Mouse (Mus musculus) ES-Bruce4 (cell line): ENCODE measurements around the gene Cdc42ep1. TPM values are rescaled to one million over a fixed set of nuclear protein-coding genes. Genes with fewer than 3 reads are reported as not detected.
A peak's percentile ranks its signal among the peaks of the same experiment; 100 is the strongest.

Source experiments
- H3K27ac ChIP-seq: 2 replicates; pipeline ENCODE4 v1.5.1; 2012; ENCODE audit warnings: low read length, inconsistent platforms; ENCODE audit not compliant: insufficient read depth
- H3K27me3 ChIP-seq: 2 replicates; pipeline ENCODE4 v1.6.1; 2012; ENCODE audit warnings: mild to moderate bottlenecking, low read length, inconsistent platforms; ENCODE audit not compliant: control insufficient read depth, poor library complexity, insufficient read depth, severe bottlenecking
- H3K36me3 ChIP-seq: 2 replicates; pipeline ENCODE4 v1.6.1; 2012; ENCODE audit warnings: inconsistent platforms, mild to moderate bottlenecking, low read length, moderate library complexity; ENCODE audit not compliant: control insufficient read depth, poor library complexity, insufficient read depth, severe bottlenecking
- H3K4me1 ChIP-seq: one replicate; pipeline ENCODE4 v1.8.1; 2011; ENCODE audit warnings: low read length; ENCODE audit not compliant: control insufficient read depth, insufficient read depth
- H3K4me3 ChIP-seq: 2 replicates; pipeline ENCODE4 v1.5.1; 2011; ENCODE audit warnings: low read depth, mild to moderate bottlenecking, low read length
- H3K9ac ChIP-seq: 2 replicates; pipeline ENCODE4 v1.6.1; 2012; ENCODE audit warnings: low read depth, mild to moderate bottlenecking, inconsistent platforms; ENCODE audit not compliant: poor library complexity, severe bottlenecking
- H3K9me3 ChIP-seq: replicated peaks from 2 replicates; pipeline ENCODE4 v1.6.1; 2012; ENCODE audit warnings: mild to moderate bottlenecking, low read length, inconsistent platforms; ENCODE audit not compliant: control insufficient read depth, poor library complexity, insufficient read depth, severe bottlenecking
- CTCF ChIP-seq: IDR thresholded peaks from one replicate; pipeline ENCODE4 v1.8.1; 2011; ENCODE audit warnings: low read depth, low read length
- EP300 ChIP-seq: IDR thresholded peaks from 2 replicates; pipeline ENCODE4 v1.6.1; 2011; ENCODE audit warnings: low read depth, low read length; ENCODE audit not compliant: insufficient read depth
- POLR2A ChIP-seq: IDR thresholded peaks from one replicate; pipeline ENCODE4 v1.8.1; 2011; ENCODE audit warnings: low read length; ENCODE audit not compliant: insufficient read depth
- polyA plus RNA-seq: library from polyadenylated mRNA; stranded (reverse); fragments of >200 nt; gene quantifications from 2 replicates; pipeline ENCODE4 v1.2.4, GENCODE M21; 2011; ENCODE audit warnings: low read depth; ENCODE audit not compliant: missing spikeins, insufficient read depth, insufficient read length

Gene Cdc42ep1
- polyA plus RNA-seq, 1 experiment, result 9.2 TPM

DNA sequence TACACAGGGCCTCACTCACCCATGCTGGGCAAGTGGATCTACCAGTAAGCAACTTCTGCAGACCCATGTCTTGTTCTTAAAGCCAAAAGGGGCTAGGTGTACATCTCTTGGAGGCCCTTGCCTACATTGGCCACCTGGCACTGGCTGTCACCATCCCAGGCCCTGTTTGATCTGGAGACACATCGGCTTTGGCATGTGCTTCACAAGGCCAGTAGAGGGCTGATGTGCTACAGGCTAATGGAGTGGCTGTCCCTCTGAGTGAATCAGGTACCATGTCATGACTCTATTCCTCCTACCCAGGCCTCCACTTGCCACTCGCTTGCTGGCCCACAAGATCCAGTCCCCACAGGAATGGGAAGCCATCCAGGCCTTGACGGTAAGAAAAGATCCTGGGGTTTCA, 39.4 kb downstream of the Cdc42ep1 start:
- Histone ChIP-seq H3K9me3 (no peaks in the 10 kb centered on the region), H3K9ac (no peak overlapping the region), H3K27me3 (no peaks in the 10 kb centered on the region), H3K27ac (no peak overlapping the region), H3K4me1 (no peaks in the 10 kb centered on the region), H3K36me3 (peaks cover 14% of the 10 kb centered on the region), H3K4me3 (no peak overlapping the region)
- TF ChIP-seq CTCF (no peak), POLR2A (no peak), EP300 (no peak)

DNA sequence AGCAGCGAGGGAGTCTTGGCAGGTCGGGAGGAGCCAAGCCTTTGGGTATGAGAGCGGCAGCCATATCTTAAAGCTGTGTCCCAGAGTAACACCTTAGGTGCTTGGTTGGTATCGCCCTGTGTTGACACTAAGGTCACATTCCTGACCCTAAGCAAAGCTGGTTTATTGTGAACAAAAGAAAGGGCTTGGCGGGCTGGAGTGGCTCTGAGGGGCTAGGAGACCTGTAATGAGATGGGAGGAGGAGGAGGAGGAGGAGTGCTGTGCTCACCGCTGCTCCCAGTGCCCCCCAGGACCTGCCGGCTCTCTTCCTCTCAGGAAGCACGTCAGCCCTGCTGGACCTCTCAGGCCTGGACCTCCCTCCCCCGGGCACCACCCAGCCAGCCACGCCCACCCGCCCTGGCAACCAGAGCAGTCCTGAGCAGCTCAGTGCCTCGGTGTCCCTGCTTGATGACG, 47.0 kb downstream of the Cdc42ep1 start:
- H3K27ac ChIP-seq, result no peak overlapping the region
- no peak overlapping the region for H3K9ac ChIP-seq
- H3K36me3 ChIP-seq, result peaks cover 6% of the 10 kb centered on the region; the same call in 1 of the 2 replicates
- no peaks in the 10 kb centered on the region for H3K4me1 ChIP-seq
- no peaks in the 10 kb centered on the region for H3K9me3 ChIP-seq
- TF ChIP-seq EP300, result no peak
- no peak for TF ChIP-seq CTCF
- no peak for TF ChIP-seq POLR2A
- H3K27me3 ChIP-seq, result no peaks in the 10 kb centered on the region
- H3K4me3 ChIP-seq, result no peak overlapping the region

DNA sequence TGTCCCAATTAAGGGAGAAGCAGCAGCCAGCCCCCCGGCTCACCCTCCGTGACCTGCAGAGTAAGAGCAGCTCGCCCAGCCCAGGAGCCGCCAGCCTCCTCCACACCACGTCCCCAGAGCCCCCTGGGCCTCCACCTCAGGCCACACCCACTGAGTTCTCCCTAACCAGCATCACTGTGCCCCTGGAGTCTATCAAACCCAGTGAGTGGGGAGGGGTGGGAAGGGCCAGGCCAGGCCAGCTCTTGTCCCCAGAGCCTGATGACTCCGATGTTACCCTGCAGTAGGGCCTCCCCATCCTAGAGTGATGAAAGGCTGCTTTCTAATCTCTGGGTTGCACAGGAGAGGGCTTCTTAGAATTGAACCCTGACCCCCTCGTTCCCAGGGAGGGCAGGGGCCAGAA, 50.0 kb downstream of the Cdc42ep1 start:
- TF ChIP-seq CTCF (no peak), EP300 (no peak), POLR2A (no peak)
- Histone ChIP-seq H3K9ac (no peak overlapping the region), H3K27ac (no peak overlapping the region), H3K4me1 (peaks cover 4% of the 10 kb centered on the region), H3K36me3 (peaks cover 4% of the 10 kb centered on the region; the same call in 1 of the 2 replicates), H3K27me3 (no peaks in the 10 kb centered on the region), H3K9me3 (no peaks in the 10 kb centered on the region), H3K4me3 (no peak overlapping the region)

DNA sequence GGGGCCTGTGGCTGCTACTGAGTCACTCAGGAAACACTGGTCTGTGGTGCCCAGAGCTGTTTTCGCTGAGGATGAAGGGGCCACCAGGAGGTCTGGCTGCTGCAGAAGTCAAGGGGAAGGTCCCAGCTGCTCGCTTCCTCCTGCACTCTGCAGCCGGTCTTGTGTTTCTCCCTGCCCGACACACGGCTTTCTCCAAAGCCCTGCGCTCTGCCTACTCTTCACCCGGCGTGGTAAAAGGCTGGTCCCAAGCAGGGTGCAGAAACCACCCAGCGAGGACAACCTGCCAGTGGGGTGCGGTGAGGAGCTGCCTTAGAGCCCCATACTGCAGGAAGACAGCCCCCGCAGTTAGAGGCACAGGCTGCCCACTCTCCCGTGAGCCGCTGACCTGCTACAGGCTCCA, 52.3 kb downstream of the Cdc42ep1 start:
- Histone ChIP-seq H3K4me3 (no peak overlapping the region), H3K9ac (no peak overlapping the region), H3K27me3 (no peaks in the 10 kb centered on the region), H3K27ac (no peak overlapping the region), H3K4me1 (peaks cover 6% of the 10 kb centered on the region), H3K9me3 (no peaks in the 10 kb centered on the region), H3K36me3 (peaks cover 4% of the 10 kb centered on the region; the same call in 1 of the 2 replicates)
- TF ChIP-seq EP300 (no peak), POLR2A (no peak), CTCF (no peak)

DNA sequence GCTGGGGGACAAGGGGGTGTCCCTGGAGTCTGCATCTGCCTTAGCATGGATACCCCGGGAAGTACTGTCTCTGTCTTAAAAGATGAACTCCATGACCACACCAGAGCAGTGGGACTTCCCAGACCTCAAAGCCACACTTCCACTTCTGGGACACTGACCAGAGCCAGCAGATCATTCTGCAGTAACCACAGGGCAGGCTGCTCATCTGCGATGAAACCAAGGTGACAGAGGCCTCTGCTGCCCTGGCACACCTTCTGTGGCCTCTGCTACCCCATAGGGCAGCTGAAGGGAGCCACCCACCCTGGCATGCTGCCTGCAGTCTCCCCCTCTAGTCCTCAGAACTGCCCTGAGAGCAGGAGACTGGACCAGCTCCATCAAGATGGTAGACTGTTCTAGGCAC, 53.3 kb downstream of the Cdc42ep1 start:
- Histone ChIP-seq H3K9ac (no peak overlapping the region), H3K9me3 (no peaks in the 10 kb centered on the region), H3K36me3 (peaks cover 4% of the 10 kb centered on the region; the same call in 1 of the 2 replicates), H3K27me3 (no peaks in the 10 kb centered on the region), H3K4me3 (no peak overlapping the region), H3K4me1 (peaks cover 6% of the 10 kb centered on the region), H3K27ac (peak overlapping the region; percentile 53)
- TF ChIP-seq CTCF (no peak), EP300 (no peak), POLR2A (no peak)

DNA sequence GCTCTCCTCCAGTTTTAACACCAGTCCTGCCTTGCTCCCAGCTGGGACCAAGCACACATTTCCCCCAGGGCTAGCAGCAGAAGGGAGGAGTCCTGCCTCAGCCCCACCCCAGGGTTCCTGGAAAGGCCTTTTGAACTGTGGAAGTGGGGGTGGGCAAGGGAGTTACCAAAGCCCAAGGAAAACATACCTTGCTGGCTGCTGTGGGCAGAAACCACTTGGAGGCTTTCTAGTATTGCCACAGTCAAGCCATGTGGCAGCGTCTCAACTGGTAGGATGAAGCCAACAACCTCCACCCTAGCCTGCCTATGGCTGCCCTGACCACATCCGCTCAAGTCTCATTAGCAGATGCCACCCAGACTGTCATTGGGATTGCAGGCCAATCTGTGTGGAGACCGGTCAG, 53.7 kb downstream of the Cdc42ep1 start:
- Histone ChIP-seq H3K4me1 (peaks cover 6% of the 10 kb centered on the region), H3K27ac (peak overlapping the region; percentile 53), H3K9me3 (no peaks in the 10 kb centered on the region), H3K27me3 (no peaks in the 10 kb centered on the region), H3K4me3 (no peak overlapping the region), H3K9ac (no peak overlapping the region), H3K36me3 (peaks cover 4% of the 10 kb centered on the region; the same call in 1 of the 2 replicates)
- TF ChIP-seq EP300 (peak; percentile 84), POLR2A (no peak)

DNA sequence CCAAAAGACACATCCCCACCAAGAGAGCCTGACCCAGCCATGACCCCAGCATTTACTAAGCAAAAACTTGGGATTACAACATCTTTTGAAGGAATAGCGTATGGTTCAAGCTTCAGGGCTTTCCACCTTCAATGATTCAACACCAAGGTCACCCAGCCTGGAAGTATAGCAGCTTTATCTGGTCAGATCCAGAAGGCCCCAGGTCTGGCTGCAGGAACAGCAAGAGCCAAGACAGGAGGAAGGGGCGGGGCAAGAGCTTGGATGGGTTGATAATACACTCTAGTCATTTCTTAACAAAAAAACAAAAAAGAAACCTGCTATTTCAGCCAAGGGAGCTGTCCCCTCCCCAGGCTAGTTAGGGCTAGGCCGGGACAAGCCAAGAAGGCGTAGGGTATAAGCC, 55.1 kb downstream of the Cdc42ep1 start:
- Histone ChIP-seq H3K4me3 (peak overlapping the region; percentile 12; the same call in 1 of the 2 replicates), H3K9me3 (no peaks in the 10 kb centered on the region), H3K27ac (peak overlapping the region; percentile 64), H3K27me3 (no peaks in the 10 kb centered on the region), H3K9ac (no peak overlapping the region), H3K36me3 (no peaks in the 10 kb centered on the region), H3K4me1 (peaks cover 6% of the 10 kb centered on the region)
- TF ChIP-seq CTCF (no peak), EP300 (0 out of 2 replicates have a peak, but pooled peaks have one; percentile 40), POLR2A (no peak)
